Mouse (Mus musculus) heart, embryonic 12.5 days (tissue): ENCODE data around the gene Scube1. TPM values are rescaled to one million over a fixed set of nuclear protein-coding genes. Genes with fewer than 3 reads are reported as not detected.
A peak's percentile ranks its signal among the peaks of the same experiment; 100 is the strongest.

Experiments
- ATAC-seq: fragments of 200-750 bp; cut with Nextera tagmentation; 2 replicates; pipeline ENCODE4 v1.8.0; 2017; ENCODE audit warnings: moderate TSS enrichment, moderate library complexity; ENCODE audit not compliant: insufficient number of reproducible peaks, low FRiP score
- H3K27ac ChIP-seq: fragments of 300-500 bp; sonication (generic); 2 replicates; pipeline ENCODE4 v1.5.1; 2016; ENCODE audit warnings: mild to moderate bottlenecking, moderate library complexity; ENCODE audit not compliant: poor library complexity, severe bottlenecking
- H3K27me3 ChIP-seq: fragments of 300-500 bp; sonication (generic); replicated peaks from 2 replicates; pipeline ENCODE4 v1.6.1; 2016; ENCODE audit warnings: mild to moderate bottlenecking, moderate library complexity
- H3K36me3 ChIP-seq: fragments of 300-500 bp; sonication (generic); 2 replicates; pipeline ENCODE4 v1.6.1; 2016; ENCODE audit warnings: mild to moderate bottlenecking, moderate library complexity
- H3K4me1 ChIP-seq: fragments of 300-500 bp; sonication (generic); replicated peaks from 2 replicates; pipeline ENCODE4 v1.6.1; 2016; ENCODE audit warnings: mild to moderate bottlenecking
- H3K4me2 ChIP-seq: fragments of 300-500 bp; sonication (generic); 2 replicates; pipeline ENCODE4 v1.6.1; 2016; ENCODE audit warnings: mild to moderate bottlenecking, moderate library complexity
- H3K4me3 ChIP-seq: fragments of 300-500 bp; sonication (generic); 2 replicates; pipeline ENCODE4 v1.5.1; 2016; ENCODE audit warnings: mild to moderate bottlenecking
- H3K9ac ChIP-seq: fragments of 300-500 bp; sonication (generic); 2 replicates; pipeline ENCODE4 v1.6.1; 2016; ENCODE audit warnings: mild to moderate bottlenecking, moderate library complexity
- H3K9me3 ChIP-seq: fragments of 300-500 bp; sonication (generic); replicated peaks from 2 replicates; pipeline ENCODE4 v1.6.1; 2016; ENCODE audit warnings: mild to moderate bottlenecking, moderate library complexity
- WGBS: fragments of 180-500 bp; shearing (Covaris S2); methylation state at CpG from one replicate; pipeline ENCODE4 v1.1.7; 2016; 5-methylcytosine and 5-hydroxymethylcytosine counted together
- polyA plus RNA-seq: library from polyadenylated mRNA; unstranded; fragments of >200 nt; fragmentation: Nextera tagmentation; extraction: Ambion mirVana; gene quantifications from 2 replicates; pipeline ENCODE4 v1.2.1, GENCODE M21; 2016

Gene Scube1
- polyA plus RNA-seq, 1 experiment from 2014 or later, result 16.3 TPM

DNA sequence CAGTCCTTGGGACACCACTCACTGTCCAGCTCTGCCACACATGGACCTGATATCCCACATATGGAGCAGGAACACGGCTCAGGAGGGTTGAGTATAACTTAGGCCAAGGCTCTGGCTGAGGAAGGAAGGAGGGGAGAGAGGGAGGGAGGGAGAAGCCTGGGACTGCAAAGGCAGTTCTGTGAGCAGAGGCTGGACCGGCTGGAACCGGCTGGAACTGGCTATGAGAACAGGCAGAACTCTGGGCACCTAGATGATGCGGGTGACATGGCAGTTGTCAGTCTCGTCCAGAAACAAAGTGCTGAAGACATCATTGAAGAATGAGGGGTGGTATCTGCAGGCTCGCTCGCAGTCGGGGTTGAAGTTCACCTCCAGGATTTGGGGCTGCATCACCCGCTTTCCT is 148.2 kb downstream of the Scube1 start:
- peaks cover 91% of the 10 kb centered on the region for H3K36me3 ChIP-seq
- H3K27ac ChIP-seq, result no peak overlapping the region
- no peak overlapping the region for H3K9ac ChIP-seq
- H3K4me3 ChIP-seq, result no peak overlapping the region
- H3K9me3 ChIP-seq, result no peaks in the 10 kb centered on the region
- ATAC-seq, result no peak
- no peak overlapping the region for H3K4me2 ChIP-seq
- no peaks in the 10 kb centered on the region for H3K4me1 ChIP-seq
- 87% methylated on average over 9 of the region's 9 CpGs for WGBS
- no peaks in the 10 kb centered on the region for H3K27me3 ChIP-seq

DNA sequence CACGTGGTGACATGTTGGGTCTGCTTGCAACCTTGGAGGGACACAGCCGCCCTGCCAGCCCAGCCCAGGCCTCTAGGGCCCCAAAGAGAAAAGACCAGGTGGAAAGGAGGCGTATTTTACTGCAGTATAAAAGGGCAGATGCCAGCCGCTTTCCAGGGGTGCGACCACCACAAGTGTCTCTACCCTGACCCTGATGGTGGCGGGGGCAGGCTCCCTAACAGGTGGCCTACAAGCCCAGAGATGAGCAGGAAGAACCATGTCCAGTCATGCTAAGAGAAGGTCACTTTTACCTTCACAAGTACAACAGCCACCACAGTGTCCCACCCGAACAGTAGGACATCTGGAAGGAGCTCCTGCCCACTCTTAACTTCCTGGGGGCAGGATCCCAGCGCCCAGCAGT is 149.3 kb downstream of the Scube1 start:
- no peak for ATAC-seq
- Histone ChIP-seq H3K36me3 (peaks cover 84% of the 10 kb centered on the region), H3K4me1 (no peaks in the 10 kb centered on the region), H3K27me3 (no peaks in the 10 kb centered on the region), H3K27ac (no peak overlapping the region), H3K9me3 (no peaks in the 10 kb centered on the region), H3K4me3 (no peak overlapping the region), H3K4me2 (no peak overlapping the region), H3K9ac (no peak overlapping the region)
- WGBS, result 92% methylated on average over 8 of the region's 8 CpGs

- Histone ChIP-seq H3K27ac (no peak overlapping the region), H3K9me3 (no peaks in the 10 kb centered on the region), H3K9ac (no peak overlapping the region), H3K4me2 (no peak overlapping the region), H3K36me3 (peaks cover 77% of the 10 kb centered on the region), H3K4me3 (no peak overlapping the region), H3K27me3 (no peaks in the 10 kb centered on the region), H3K4me1 (no peaks in the 10 kb centered on the region)
- 82% methylated on average over 6 of the region's 6 CpGs for WGBS
- no peak for ATAC-seq
Measured at GRCm38 (mm10) chr15:83574731-83575351, 150.0 kb downstream of the Scube1 start.

- WGBS, result 95% methylated on average over 12 of the region's 12 CpGs
- H3K27me3 ChIP-seq, result no peaks in the 10 kb centered on the region
- no peak overlapping the region for H3K9ac ChIP-seq
- no peaks in the 10 kb centered on the region for H3K9me3 ChIP-seq
- peaks cover 4% of the 10 kb centered on the region; the same call in 1 of the 2 replicates for H3K4me1 ChIP-seq
- H3K27ac ChIP-seq, result no peak overlapping the region
- H3K36me3 ChIP-seq, result peaks cover 66% of the 10 kb centered on the region
- H3K4me2 ChIP-seq, result no peak overlapping the region
- H3K4me3 ChIP-seq, result no peak overlapping the region
- ATAC-seq, result no peak
Measured at GRCm38 (mm10) chr15:83573606-83574005, 151.2 kb downstream of the Scube1 start.

DNA sequence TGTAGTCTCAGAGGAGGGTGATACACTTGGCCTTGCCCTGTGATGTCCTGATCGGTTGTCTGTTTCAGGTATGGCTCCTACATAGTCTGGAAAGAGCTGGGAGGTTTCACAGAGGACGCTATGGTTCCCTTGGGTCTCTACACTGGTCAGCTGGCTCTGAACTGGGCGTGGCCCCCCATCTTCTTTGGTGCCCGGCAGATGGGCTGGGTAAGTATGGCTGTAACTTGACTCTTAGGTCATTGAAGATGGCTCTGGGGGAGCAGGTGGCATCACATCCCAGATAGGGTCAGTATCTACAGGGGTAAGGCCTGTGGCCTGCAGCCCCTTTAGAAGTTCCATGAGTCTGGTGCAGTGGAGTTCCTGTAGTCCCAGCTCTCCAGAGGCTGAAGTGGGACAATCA is 152.7 kb downstream of the Scube1 start:
- Histone ChIP-seq H3K27ac (no peak overlapping the region; the same call in 1 of the 2 replicates), H3K4me1 (peaks cover 4% of the 10 kb centered on the region; the same call in 1 of the 2 replicates), H3K9ac (no peak overlapping the region), H3K4me2 (no peak overlapping the region), H3K36me3 (peaks cover 52% of the 10 kb centered on the region), H3K4me3 (no peak overlapping the region), H3K27me3 (no peaks in the 10 kb centered on the region), H3K9me3 (no peaks in the 10 kb centered on the region)
- WGBS, result 84% methylated on average over 4 of the region's 4 CpGs
- ATAC-seq, result no peak

- no peak for ATAC-seq
- Histone ChIP-seq H3K27ac (no peak overlapping the region; the same call in 1 of the 2 replicates), H3K4me2 (no peak overlapping the region), H3K9ac (no peak overlapping the region), H3K36me3 (peaks cover 47% of the 10 kb centered on the region), H3K4me1 (peaks cover 4% of the 10 kb centered on the region; the same call in 1 of the 2 replicates), H3K4me3 (no peak overlapping the region), H3K27me3 (no peaks in the 10 kb centered on the region), H3K9me3 (no peaks in the 10 kb centered on the region)
- WGBS, result 91% methylated on average over 5 of the region's 5 CpGs
Measured at GRCm38 (mm10) chr15:83571636-83572035, 153.2 kb downstream of the Scube1 start.

DNA sequence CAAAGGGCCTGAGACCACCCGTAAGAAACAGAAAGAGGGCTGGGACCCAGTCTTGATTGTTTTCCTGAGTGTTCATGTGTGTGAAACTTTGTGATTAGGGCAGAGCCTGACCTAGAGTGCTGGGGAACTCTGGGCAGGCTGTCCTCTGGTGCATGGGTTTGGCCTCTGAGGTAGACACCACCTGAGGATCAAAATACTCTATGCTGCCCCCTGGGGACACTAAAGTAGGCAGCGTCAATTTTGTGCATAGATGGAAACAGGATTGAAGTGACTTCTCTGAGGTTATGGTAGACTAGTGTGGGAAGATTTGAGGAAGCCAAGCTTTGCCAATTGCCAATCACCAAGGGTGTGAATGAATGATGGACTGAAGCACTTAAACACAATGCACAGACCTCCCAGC is 154.2 kb downstream of the Scube1 start:
- H3K9me3 ChIP-seq, result no peaks in the 10 kb centered on the region
- no peak overlapping the region for H3K4me3 ChIP-seq
- H3K9ac ChIP-seq, result no peak overlapping the region
- H3K27ac ChIP-seq, result no peak overlapping the region
- 61% methylated on average over 2 of the region's 2 CpGs for WGBS
- ATAC-seq, result no peak
- H3K4me1 ChIP-seq, result peaks cover 4% of the 10 kb centered on the region; the same call in 1 of the 2 replicates
- peaks cover 37% of the 10 kb centered on the region for H3K36me3 ChIP-seq
- no peak overlapping the region for H3K4me2 ChIP-seq
- no peaks in the 10 kb centered on the region for H3K27me3 ChIP-seq

- H3K9ac ChIP-seq, result no peak overlapping the region
- peaks cover 13% of the 10 kb centered on the region; the same call in 1 of the 2 replicates for H3K4me1 ChIP-seq
- 45% methylated on average over 11 of the region's 11 CpGs for WGBS
- H3K27me3 ChIP-seq, result no peaks in the 10 kb centered on the region
- no peak overlapping the region for H3K27ac ChIP-seq
- no peak overlapping the region for H3K4me2 ChIP-seq
- ATAC-seq, result no peak
- no peak overlapping the region for H3K4me3 ChIP-seq
- H3K9me3 ChIP-seq, result no peaks in the 10 kb centered on the region
- peaks cover 27% of the 10 kb centered on the region for H3K36me3 ChIP-seq
Measured at GRCm38 (mm10) chr15:83569682-83570081, 155.1 kb downstream of the Scube1 start.

- no peak overlapping the region for H3K4me2 ChIP-seq
- H3K27me3 ChIP-seq, result no peaks in the 10 kb centered on the region
- peaks cover 16% of the 10 kb centered on the region for H3K36me3 ChIP-seq
- no peak for ATAC-seq
- no peaks in the 10 kb centered on the region for H3K9me3 ChIP-seq
- no peak overlapping the region for H3K4me3 ChIP-seq
- peaks cover 18% of the 10 kb centered on the region for H3K4me1 ChIP-seq
- H3K27ac ChIP-seq, result no peak overlapping the region
- WGBS, result 94% methylated on average over 5 of the region's 5 CpGs
- H3K9ac ChIP-seq, result no peak overlapping the region
Measured at GRCm38 (mm10) chr15:83568544-83568943, 156.3 kb downstream of the Scube1 start.

DNA sequence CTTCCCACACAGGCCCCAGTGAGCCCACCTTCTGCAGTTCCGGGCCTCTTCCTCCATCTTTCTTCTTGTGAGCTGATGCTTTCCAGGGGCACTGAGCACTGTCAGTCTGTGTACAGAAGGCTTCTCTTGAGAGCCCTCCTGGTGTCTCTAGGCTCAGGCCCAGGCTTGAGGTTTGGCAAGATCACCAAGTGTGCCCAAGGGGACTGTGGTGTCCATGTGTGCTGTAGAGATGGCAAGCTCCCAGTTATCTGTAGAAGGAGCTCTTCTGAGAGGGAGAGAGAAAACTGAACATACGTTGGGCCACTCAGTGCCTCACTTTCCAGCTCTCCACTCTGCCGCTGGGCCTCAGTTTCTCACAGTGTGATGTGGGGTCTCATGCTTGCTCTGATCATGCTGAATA is 157.1 kb downstream of the Scube1 start:
- Histone ChIP-seq H3K27me3 (no peaks in the 10 kb centered on the region), H3K27ac (no peak overlapping the region), H3K4me2 (no peak overlapping the region), H3K4me3 (no peak overlapping the region), H3K9me3 (no peaks in the 10 kb centered on the region), H3K9ac (no peak overlapping the region), H3K36me3 (peaks cover 14% of the 10 kb centered on the region), H3K4me1 (peaks cover 26% of the 10 kb centered on the region)
- 83% methylated on average over 3 of the region's 3 CpGs for WGBS
- no peak for ATAC-seq

DNA sequence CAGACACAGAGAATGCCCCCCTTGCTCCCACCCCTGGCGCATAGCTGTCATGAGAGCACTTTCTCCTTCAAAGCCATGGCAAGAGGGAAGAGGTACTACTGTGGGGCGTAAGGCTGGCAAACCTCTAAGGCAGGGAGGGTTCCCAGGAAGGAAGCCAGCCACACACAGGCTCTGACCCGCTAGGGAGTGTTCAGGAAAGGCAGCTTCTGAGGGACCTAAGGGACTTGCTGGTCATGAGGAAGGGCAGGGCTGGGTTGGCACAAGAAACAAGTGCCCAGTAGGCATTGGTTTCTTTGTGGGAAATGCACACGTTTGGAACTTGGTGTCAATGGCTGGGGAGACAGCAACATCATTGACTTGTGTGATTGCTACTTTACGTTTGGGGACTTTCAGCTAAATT is 158.8 kb downstream of the Scube1 start:
- Histone ChIP-seq H3K9me3 (no peaks in the 10 kb centered on the region), H3K27me3 (no peaks in the 10 kb centered on the region), H3K4me2 (peak overlapping the region; percentile 99), H3K27ac (no peak overlapping the region), H3K36me3 (no peaks in the 10 kb centered on the region), H3K9ac (no peak overlapping the region), H3K4me1 (peaks cover 31% of the 10 kb centered on the region), H3K4me3 (no peak overlapping the region)
- WGBS, result 74% methylated on average over 5 of the region's 5 CpGs
- ATAC-seq, result no peak

DNA sequence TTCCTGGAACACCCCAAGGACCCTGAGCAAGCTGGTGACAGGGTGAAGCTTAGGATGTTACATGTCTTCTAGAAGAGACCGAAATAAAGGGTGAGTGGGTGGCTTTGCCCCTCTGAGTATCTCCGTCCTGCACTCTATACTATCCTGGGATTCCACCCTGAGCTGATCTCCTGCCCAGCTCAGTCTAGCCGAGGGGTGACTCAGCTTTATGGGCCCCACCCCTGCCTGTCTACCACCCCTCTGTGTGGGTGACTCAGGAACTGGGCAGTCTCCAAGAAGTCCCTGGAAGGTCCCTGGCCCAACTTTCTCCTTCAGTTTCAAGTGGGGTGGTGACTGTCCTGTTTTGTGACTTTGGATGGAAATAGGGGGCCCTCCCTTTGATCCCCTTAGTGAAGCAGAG is 159.4 kb downstream of the Scube1 start:
- H3K36me3 ChIP-seq, result no peaks in the 10 kb centered on the region
- peak; percentile 88 for ATAC-seq
- peaks cover 31% of the 10 kb centered on the region for H3K4me1 ChIP-seq
- H3K27me3 ChIP-seq, result no peaks in the 10 kb centered on the region
- WGBS, result 63% methylated on average over 3 of the region's 3 CpGs
- no peaks in the 10 kb centered on the region for H3K9me3 ChIP-seq
- no peak overlapping the region for H3K4me3 ChIP-seq
- 0 out of 2 replicates have a peak overlapping the region, but pooled peaks have one; percentile 18 for H3K27ac ChIP-seq
- H3K4me2 ChIP-seq, result peak overlapping the region; percentile 99
- no peak overlapping the region for H3K9ac ChIP-seq
